Mouse (Mus musculus): Measurements from ENCODE around the gene Rbms1. TPM values are rescaled to one million over a fixed set of nuclear protein-coding genes. Genes with fewer than 3 reads are reported as not detected.

The Rbms1 gene
- polyA plus RNA-seq, 1 experiment = 42.9 TPM

DNA sequence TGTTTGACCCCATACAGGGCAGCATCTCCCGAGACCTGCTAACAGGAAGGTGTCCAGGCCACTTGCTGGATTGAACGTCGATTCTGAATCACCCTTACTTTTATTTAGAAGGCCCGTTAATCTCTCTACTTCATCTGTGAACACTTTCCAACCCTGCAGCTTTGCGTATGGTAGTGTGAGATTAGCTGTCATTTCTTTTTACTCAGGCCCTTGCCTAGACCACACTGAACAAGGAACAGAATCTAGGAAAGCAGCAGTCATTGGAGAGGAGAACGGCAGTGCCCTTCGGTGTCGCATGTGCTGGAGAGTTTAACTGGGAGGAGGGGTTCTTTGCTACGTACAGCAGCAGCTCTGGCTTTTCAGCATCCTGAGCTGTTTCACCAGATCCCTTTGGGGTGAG, 167.1 kb downstream of the Rbms1 start:
- H3K79me2 ChIP-seq (ENCODE audit: control insufficient read depth, insufficient read depth) = peaks cover 48% of the 10 kb centered on the region
- TF ChIP-seq CTCF (IDR thresholded peaks at IDR 0.05; ENCODE audit: control insufficient read depth, insufficient read depth, insufficient read length) = no peak
- no peak for TF ChIP-seq FOSL1 (IDR thresholded peaks at IDR 0.05; ENCODE audit: insufficient read depth, low read length, poor library complexity, severe bottlenecking)
- TF ChIP-seq USF1 (IDR thresholded peaks at IDR 0.05; ENCODE audit: low read depth) = no peak
- no peak for TF ChIP-seq MYOG (IDR thresholded peaks at IDR 0.05; ENCODE audit: control insufficient read depth, extremely low read depth, insufficient read length)
- no peak for TF ChIP-seq MAX (IDR thresholded peaks at IDR 0.05)
- TF ChIP-seq CEBPB (IDR thresholded peaks at IDR 0.05; ENCODE audit: low read depth) = no peak
- no peak for TF ChIP-seq MYOD1 (IDR thresholded peaks at IDR 0.05; ENCODE audit: control insufficient read depth, insufficient read length, low read depth)
- H3K4me3 ChIP-seq (ENCODE audit: insufficient read depth, poor library complexity, severe bottlenecking) = no peak overlapping the region
- H3K79me3 ChIP-seq (ENCODE audit: low read depth) = peaks cover 13% of the 10 kb centered on the region
- H3ac ChIP-seq (ENCODE audit: control insufficient read depth, insufficient read length, low read depth) = no peak overlapping the region
- no peaks in the 10 kb centered on the region for H3K27me3 ChIP-seq (ENCODE audit: control insufficient read depth, insufficient read depth, insufficient read length)
- peaks cover 90% of the 10 kb centered on the region for H3K36me3 ChIP-seq (ENCODE audit: control insufficient read depth, insufficient read depth)

DNA sequence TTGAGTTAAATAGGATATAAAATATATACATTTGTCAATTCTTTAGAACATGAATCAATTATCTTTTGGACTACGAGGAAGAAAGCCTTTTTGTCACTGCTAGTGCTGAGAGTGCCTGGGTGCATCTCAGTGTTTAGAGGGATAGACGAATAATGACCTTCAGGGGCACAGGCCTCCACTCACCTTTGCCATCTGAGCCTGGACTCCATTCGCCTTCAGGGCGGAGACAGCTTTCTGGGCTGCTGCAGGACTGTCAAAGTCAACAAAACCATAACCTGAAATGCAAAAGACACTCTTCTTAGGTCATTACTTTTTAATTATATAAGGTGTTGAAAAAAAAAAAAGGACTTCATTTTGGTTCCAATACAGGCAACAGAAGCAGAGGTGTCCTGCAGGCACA, 170.5 kb downstream of the Rbms1 start:
- no peak overlapping the region for H3K4me3 ChIP-seq (ENCODE audit: insufficient read depth, poor library complexity, severe bottlenecking)
- H3K79me2 ChIP-seq (ENCODE audit: control insufficient read depth, insufficient read depth) = peaks cover 26% of the 10 kb centered on the region

DNA sequence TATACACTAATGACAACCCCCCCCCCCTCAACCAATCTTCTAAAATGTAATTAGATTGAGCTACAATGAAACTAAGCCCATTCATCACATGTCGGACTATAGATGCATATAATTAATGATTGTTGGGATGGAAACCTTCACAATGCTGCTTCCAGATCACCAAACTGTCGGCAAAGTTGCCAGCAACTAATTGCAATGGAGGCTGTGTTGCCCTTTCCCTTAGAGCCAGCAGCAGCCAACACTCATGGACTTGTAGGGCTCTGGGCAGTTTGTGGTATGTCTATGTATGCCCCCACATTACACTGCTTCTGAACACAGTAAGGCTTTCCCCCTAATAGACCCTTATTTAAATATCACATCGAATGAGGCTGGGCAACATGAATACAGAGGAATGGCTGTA, 173.9 kb downstream of the Rbms1 start:
- no peaks in the 10 kb centered on the region for H3K79me3 ChIP-seq (ENCODE audit: low read depth)
- H3K4me3 ChIP-seq (ENCODE audit: insufficient read depth, poor library complexity, severe bottlenecking) = no peak overlapping the region
- peaks cover 32% of the 10 kb centered on the region for H3K79me2 ChIP-seq (ENCODE audit: control insufficient read depth, insufficient read depth)
- no peak overlapping the region for H3ac ChIP-seq (ENCODE audit: control insufficient read depth, insufficient read length, low read depth)
- H3K27me3 ChIP-seq (ENCODE audit: control insufficient read depth, insufficient read depth, insufficient read length) = no peaks in the 10 kb centered on the region
- peaks cover 85% of the 10 kb centered on the region for H3K36me3 ChIP-seq (ENCODE audit: control insufficient read depth, insufficient read depth)
- no peak for TF ChIP-seq CTCF (IDR thresholded peaks at IDR 0.05; ENCODE audit: control insufficient read depth, insufficient read depth, insufficient read length)
- no peak for TF ChIP-seq MAX (IDR thresholded peaks at IDR 0.05)
- TF ChIP-seq MYOD1 (IDR thresholded peaks at IDR 0.05; ENCODE audit: control insufficient read depth, insufficient read length, low read depth) = no peak
- TF ChIP-seq CEBPB (IDR thresholded peaks at IDR 0.05; ENCODE audit: low read depth) = no peak
- no peak for TF ChIP-seq MYOG (IDR thresholded peaks at IDR 0.05; ENCODE audit: control insufficient read depth, extremely low read depth, insufficient read length)
- no peak for TF ChIP-seq USF1 (IDR thresholded peaks at IDR 0.05; ENCODE audit: low read depth)
- TF ChIP-seq FOSL1 (IDR thresholded peaks at IDR 0.05; ENCODE audit: insufficient read depth, low read length, poor library complexity, severe bottlenecking) = no peak

More for the DNA sequence above, 170.5 kb downstream of the Rbms1 start:
- H3K27me3 ChIP-seq (ENCODE audit: control insufficient read depth, insufficient read depth, insufficient read length) = no peaks in the 10 kb centered on the region
- no peak overlapping the region for H3ac ChIP-seq (ENCODE audit: control insufficient read depth, insufficient read length, low read depth)
- peaks cover 95% of the 10 kb centered on the region for H3K36me3 ChIP-seq (ENCODE audit: control insufficient read depth, insufficient read depth)
- TF ChIP-seq MYOG (IDR thresholded peaks at IDR 0.05; ENCODE audit: control insufficient read depth, extremely low read depth, insufficient read length) (no peak), MAX (IDR thresholded peaks at IDR 0.05) (no peak), CTCF (IDR thresholded peaks at IDR 0.05; ENCODE audit: control insufficient read depth, insufficient read depth, insufficient read length) (no peak), FOSL1 (IDR thresholded peaks at IDR 0.05; ENCODE audit: insufficient read depth, low read length, poor library complexity, severe bottlenecking) (no peak), MYOD1 (IDR thresholded peaks at IDR 0.05; ENCODE audit: control insufficient read depth, insufficient read length, low read depth) (no peak), USF1 (IDR thresholded peaks at IDR 0.05; ENCODE audit: low read depth) (no peak), CEBPB (IDR thresholded peaks at IDR 0.05; ENCODE audit: low read depth) (no peak)
- H3K79me3 ChIP-seq (ENCODE audit: low read depth) = peaks cover 4% of the 10 kb centered on the region

DNA sequence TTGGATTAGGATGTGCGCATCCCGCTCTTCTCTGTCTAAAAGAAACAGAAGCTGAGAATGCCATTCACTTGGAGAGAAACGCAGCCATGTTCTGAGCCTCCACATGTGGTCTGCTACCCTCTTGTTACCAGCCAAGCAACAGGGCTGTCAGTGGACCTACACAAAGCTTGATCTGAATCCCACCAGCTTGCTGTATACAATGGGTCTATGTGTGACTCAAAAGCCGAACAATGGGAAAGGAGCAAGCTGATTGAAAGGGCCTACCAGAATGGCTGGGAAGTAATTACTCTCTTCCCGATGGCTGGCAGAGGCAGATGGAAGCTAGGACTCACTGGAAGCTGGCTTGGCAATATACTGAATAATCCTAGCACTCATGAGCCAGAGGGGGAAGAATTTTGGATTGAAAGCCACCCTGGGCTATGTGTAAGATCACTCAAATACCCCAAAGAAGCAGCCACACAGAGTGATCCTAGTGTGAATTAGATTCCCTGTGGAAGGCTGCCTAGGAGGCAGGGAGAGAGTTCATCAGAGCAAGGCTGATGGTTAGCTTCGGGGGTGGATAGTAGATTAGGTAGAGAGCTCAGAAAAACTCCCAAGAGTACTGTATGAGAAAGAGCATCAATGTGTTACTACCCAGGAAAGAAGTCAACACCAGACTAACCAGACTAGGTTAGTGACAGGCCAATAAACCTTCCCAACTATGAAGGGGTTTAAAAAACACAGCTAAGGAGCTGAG, 174.7 kb downstream of the Rbms1 start:
- Histone ChIP-seq H3K36me3 (ENCODE audit: control insufficient read depth, insufficient read depth) (peaks cover 85% of the 10 kb centered on the region), H3K79me3 (ENCODE audit: low read depth) (no peaks in the 10 kb centered on the region), H3ac (ENCODE audit: control insufficient read depth, insufficient read length, low read depth) (no peak overlapping the region), H3K27me3 (ENCODE audit: control insufficient read depth, insufficient read depth, insufficient read length) (no peaks in the 10 kb centered on the region), H3K4me3 (ENCODE audit: insufficient read depth, poor library complexity, severe bottlenecking) (no peak overlapping the region), H3K79me2 (ENCODE audit: control insufficient read depth, insufficient read depth) (peaks cover 40% of the 10 kb centered on the region)
- no peak for TF ChIP-seq CEBPB (IDR thresholded peaks at IDR 0.05; ENCODE audit: low read depth)
- no peak for TF ChIP-seq MYOD1 (IDR thresholded peaks at IDR 0.05; ENCODE audit: control insufficient read depth, insufficient read length, low read depth)
- TF ChIP-seq MYOG (IDR thresholded peaks at IDR 0.05; ENCODE audit: control insufficient read depth, extremely low read depth, insufficient read length) = no peak
- TF ChIP-seq MAX (IDR thresholded peaks at IDR 0.05) = no peak
- no peak for TF ChIP-seq FOSL1 (IDR thresholded peaks at IDR 0.05; ENCODE audit: insufficient read depth, low read length, poor library complexity, severe bottlenecking)
- TF ChIP-seq CTCF (IDR thresholded peaks at IDR 0.05; ENCODE audit: control insufficient read depth, insufficient read depth, insufficient read length) = no peak
- TF ChIP-seq USF1 (IDR thresholded peaks at IDR 0.05; ENCODE audit: low read depth) = no peak

DNA sequence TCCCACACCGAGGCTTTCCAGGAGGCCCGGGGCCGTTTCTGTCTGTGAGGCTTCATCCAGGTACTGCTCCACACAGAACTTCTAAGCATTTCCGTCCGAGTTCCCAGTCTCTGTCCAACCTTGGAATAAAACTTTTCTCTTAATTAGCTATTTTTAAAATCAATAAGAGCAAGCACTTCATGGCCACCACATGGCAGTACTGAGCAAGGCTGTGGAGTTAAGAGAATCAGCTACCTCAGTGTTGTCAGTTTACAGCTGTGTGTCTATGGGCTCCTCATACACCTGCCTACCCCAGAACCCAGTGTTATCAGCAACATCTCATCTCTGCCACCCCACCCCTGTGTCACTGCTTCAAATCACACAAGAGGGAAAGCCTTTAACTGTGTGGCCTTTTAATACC, 175.9 kb downstream of the Rbms1 start:
- TF ChIP-seq FOSL1 (IDR thresholded peaks at IDR 0.05; ENCODE audit: insufficient read depth, low read length, poor library complexity, severe bottlenecking) (no peak), MYOD1 (IDR thresholded peaks at IDR 0.05; ENCODE audit: control insufficient read depth, insufficient read length, low read depth) (no peak), MYOG (IDR thresholded peaks at IDR 0.05; ENCODE audit: control insufficient read depth, extremely low read depth, insufficient read length) (no peak), MAX (IDR thresholded peaks at IDR 0.05) (no peak), CEBPB (IDR thresholded peaks at IDR 0.05; ENCODE audit: low read depth) (no peak), USF1 (IDR thresholded peaks at IDR 0.05; ENCODE audit: low read depth) (no peak), CTCF (IDR thresholded peaks at IDR 0.05; ENCODE audit: control insufficient read depth, insufficient read depth, insufficient read length) (no peak)
- H3K79me3 ChIP-seq (ENCODE audit: low read depth) = peaks cover 1% of the 10 kb centered on the region
- no peak overlapping the region for H3ac ChIP-seq (ENCODE audit: control insufficient read depth, insufficient read length, low read depth)
- H3K36me3 ChIP-seq (ENCODE audit: control insufficient read depth, insufficient read depth) = peaks cover 86% of the 10 kb centered on the region
- H3K79me2 ChIP-seq (ENCODE audit: control insufficient read depth, insufficient read depth) = peaks cover 44% of the 10 kb centered on the region
- no peak overlapping the region for H3K4me3 ChIP-seq (ENCODE audit: insufficient read depth, poor library complexity, severe bottlenecking)
- H3K27me3 ChIP-seq (ENCODE audit: control insufficient read depth, insufficient read depth, insufficient read length) = no peaks in the 10 kb centered on the region

Measured in C2C12 (cell line).